Mouse (Mus musculus): ENCODE measurements around the gene Akr1c13. TPM values are rescaled to one million over a fixed set of nuclear protein-coding genes. Genes with fewer than 3 reads are reported as not detected.

The Akr1c13 gene
- total RNA-seq (2014; rRNA removed) (182 and 231 TPM in 2 replicates), polyA plus RNA-seq (2012; rRNA removed) (30.1 and 34.6 TPM in 2 replicates)

- peak within 1 kb of the TSS; percentile 85 for H3K27ac ChIP-seq (replicated peaks; ENCODE audit: insufficient read depth, low read depth, low read length)
- H3K4me3 ChIP-seq (ENCODE audit: insufficient read depth, low read depth, low read length): peak within 1 kb of the TSS; percentile 71
- DNase-seq (ENCODE audit: extremely low read depth, low read depth, low spot score): peak; percentile 93
- H3K79me2 ChIP-seq (ENCODE audit: control insufficient read depth, insufficient read depth, low read length): peaks cover 7% of the 10 kb centered on the region; the same call in 1 of the 2 replicates
- no peak for TF ChIP-seq POLR2A (IDR thresholded peaks at IDR 0.05; ENCODE audit: extremely low read depth, insufficient read depth, low read length)
- no peak for TF ChIP-seq CTCF (IDR thresholded peaks at IDR 0.05; ENCODE audit: low read depth, low read length)
- peaks cover 4% of the 10 kb centered on the region; the same call in 1 of the 2 replicates for H3K36me3 ChIP-seq (ENCODE audit: control insufficient read depth, insufficient read depth, low read length)
- no peaks in the 10 kb centered on the region for H3K27me3 ChIP-seq (ENCODE audit: control insufficient read depth, insufficient read depth, low read length)
- H3K4me1 ChIP-seq (ENCODE audit: control insufficient read depth, insufficient read depth, low read length): peaks cover 12% of the 10 kb centered on the region; the same call in 1 of the 2 replicates
- 16% methylated on average over 3 of the region's 3 CpGs for WGBS
- peak within 1 kb of the TSS; percentile 84 for H3K9ac ChIP-seq (ENCODE audit: low read depth, low read length)
Measured at GRCm38 (mm10) chr13:4190904-4191303, at the start of gene Akr1c13. Gene Akr1c13, plus strand, starts transcription at chr13:4191150.

- Histone ChIP-seq H3K79me2 (ENCODE audit: control insufficient read depth, insufficient read depth, low read length) (no peaks in the 10 kb centered on the region), H3K9ac (ENCODE audit: low read depth, low read length) (no peak overlapping the region), H3K36me3 (ENCODE audit: control insufficient read depth, insufficient read depth, low read length) (no peaks in the 10 kb centered on the region), H3K27me3 (ENCODE audit: control insufficient read depth, insufficient read depth, low read length) (no peaks in the 10 kb centered on the region), H3K27ac (replicated peaks; ENCODE audit: insufficient read depth, low read depth, low read length) (no peak overlapping the region), H3K4me3 (ENCODE audit: insufficient read depth, low read depth, low read length) (no peak overlapping the region), H3K4me1 (ENCODE audit: control insufficient read depth, insufficient read depth, low read length) (no peaks in the 10 kb centered on the region; the same call in 1 of the 2 replicates)
- DNase-seq (ENCODE audit: extremely low read depth, low read depth, low spot score): no peak
- 77% methylated on average over 1 of the region's 1 CpGs for WGBS
- TF ChIP-seq POLR2A (IDR thresholded peaks at IDR 0.05; ENCODE audit: extremely low read depth, insufficient read depth, low read length): no peak
Measured at GRCm38 (mm10) chr13:4144261-4144660, 46.7 kb upstream of the Akr1c13 start.

GRCm38 (mm10) chr13:4150518-4150917 is 40.4 kb upstream of the Akr1c13 start, which contains the start of gene Akr1c18:
Gene Akr1c18, minus strand, starts transcription at chr13:4150654.
- Histone ChIP-seq H3K9ac (ENCODE audit: low read depth, low read length) (no peak within 1 kb of the TSS), H3K27me3 (ENCODE audit: control insufficient read depth, insufficient read depth, low read length) (no peaks in the 10 kb centered on the region), H3K36me3 (ENCODE audit: control insufficient read depth, insufficient read depth, low read length) (no peaks in the 10 kb centered on the region), H3K4me3 (ENCODE audit: insufficient read depth, low read depth, low read length) (no peak within 1 kb of the TSS), H3K4me1 (ENCODE audit: control insufficient read depth, insufficient read depth, low read length) (no peaks in the 10 kb centered on the region), H3K27ac (replicated peaks; ENCODE audit: insufficient read depth, low read depth, low read length) (no peak within 1 kb of the TSS), H3K79me2 (ENCODE audit: control insufficient read depth, insufficient read depth, low read length) (no peaks in the 10 kb centered on the region)
- TF ChIP-seq CTCF (IDR thresholded peaks at IDR 0.05; ENCODE audit: low read depth, low read length) (no peak), POLR2A (IDR thresholded peaks at IDR 0.05; ENCODE audit: extremely low read depth, insufficient read depth, low read length) (no peak)
- DNase-seq (ENCODE audit: extremely low read depth, low read depth, low spot score): peak; percentile 26
- WGBS: 34% methylated on average over 5 of the region's 5 CpGs

DNA sequence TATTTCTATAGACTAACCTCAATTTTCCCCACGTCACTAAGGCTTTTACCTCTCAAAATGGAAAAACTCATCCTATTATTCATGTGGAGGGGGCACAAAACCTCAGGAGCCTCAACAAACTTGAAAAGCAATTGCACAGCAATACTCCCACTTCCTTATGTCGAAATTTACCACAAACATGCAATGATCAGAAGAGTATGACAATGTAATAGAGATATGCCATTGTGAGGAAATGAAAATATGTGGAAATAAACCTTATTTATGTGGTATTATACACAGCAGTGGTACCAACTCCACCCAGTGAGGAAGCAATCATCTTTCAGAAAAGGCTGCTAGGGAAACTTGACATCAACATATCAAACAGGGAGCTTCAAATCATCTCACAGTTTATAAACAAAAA is 38.0 kb upstream of the Akr1c13 start:
- H3K36me3 ChIP-seq (ENCODE audit: control insufficient read depth, insufficient read depth, low read length): no peaks in the 10 kb centered on the region
- TF ChIP-seq CTCF (IDR thresholded peaks at IDR 0.05; ENCODE audit: low read depth, low read length) (no peak), POLR2A (IDR thresholded peaks at IDR 0.05; ENCODE audit: extremely low read depth, insufficient read depth, low read length) (no peak)
- no peak overlapping the region for H3K9ac ChIP-seq (ENCODE audit: low read depth, low read length)
- no peaks in the 10 kb centered on the region for H3K4me1 ChIP-seq (ENCODE audit: control insufficient read depth, insufficient read depth, low read length)
- no peaks in the 10 kb centered on the region for H3K27me3 ChIP-seq (ENCODE audit: control insufficient read depth, insufficient read depth, low read length)
- H3K4me3 ChIP-seq (ENCODE audit: insufficient read depth, low read depth, low read length): no peak overlapping the region
- no peak overlapping the region for H3K27ac ChIP-seq (replicated peaks; ENCODE audit: insufficient read depth, low read depth, low read length)
- WGBS: 83% methylated on average over 2 of the region's 2 CpGs
- DNase-seq (ENCODE audit: extremely low read depth, low read depth, low spot score): no peak
- no peaks in the 10 kb centered on the region for H3K79me2 ChIP-seq (ENCODE audit: control insufficient read depth, insufficient read depth, low read length)

GRCm38 (mm10) chr13:4153593-4153992 is 37.4 kb upstream of the Akr1c13 start:
- Histone ChIP-seq H3K4me1 (ENCODE audit: control insufficient read depth, insufficient read depth, low read length) (no peaks in the 10 kb centered on the region), H3K27ac (replicated peaks; ENCODE audit: insufficient read depth, low read depth, low read length) (no peak overlapping the region), H3K4me3 (ENCODE audit: insufficient read depth, low read depth, low read length) (no peak overlapping the region), H3K27me3 (ENCODE audit: control insufficient read depth, insufficient read depth, low read length) (no peaks in the 10 kb centered on the region), H3K79me2 (ENCODE audit: control insufficient read depth, insufficient read depth, low read length) (no peaks in the 10 kb centered on the region), H3K9ac (ENCODE audit: low read depth, low read length) (no peak overlapping the region), H3K36me3 (ENCODE audit: control insufficient read depth, insufficient read depth, low read length) (no peaks in the 10 kb centered on the region)
- 88% methylated on average over 3 of the region's 3 CpGs for WGBS
- no peak for DNase-seq (ENCODE audit: extremely low read depth, low read depth, low spot score)
- TF ChIP-seq CTCF (IDR thresholded peaks at IDR 0.05; ENCODE audit: low read depth, low read length): no peak
- no peak for TF ChIP-seq POLR2A (IDR thresholded peaks at IDR 0.05; ENCODE audit: extremely low read depth, insufficient read depth, low read length)

GRCm38 (mm10) chr13:4155286-4155685 is 35.7 kb upstream of the Akr1c13 start:
- WGBS: 88% methylated on average over 2 of the region's 2 CpGs
- Histone ChIP-seq H3K4me3 (ENCODE audit: insufficient read depth, low read depth, low read length) (no peak overlapping the region), H3K9ac (ENCODE audit: low read depth, low read length) (no peak overlapping the region), H3K79me2 (ENCODE audit: control insufficient read depth, insufficient read depth, low read length) (no peaks in the 10 kb centered on the region), H3K4me1 (ENCODE audit: control insufficient read depth, insufficient read depth, low read length) (no peaks in the 10 kb centered on the region), H3K27ac (replicated peaks; ENCODE audit: insufficient read depth, low read depth, low read length) (no peak overlapping the region), H3K36me3 (ENCODE audit: control insufficient read depth, insufficient read depth, low read length) (no peaks in the 10 kb centered on the region), H3K27me3 (ENCODE audit: control insufficient read depth, insufficient read depth, low read length) (no peaks in the 10 kb centered on the region)
- no peak for DNase-seq (ENCODE audit: extremely low read depth, low read depth, low spot score)
- TF ChIP-seq CTCF (IDR thresholded peaks at IDR 0.05; ENCODE audit: low read depth, low read length) (no peak), POLR2A (IDR thresholded peaks at IDR 0.05; ENCODE audit: extremely low read depth, insufficient read depth, low read length) (no peak)

All from liver, adult 2 months (tissue).